Mouse (Mus musculus): ENCODE data around the gene Rap1gap2. TPM values are rescaled to one million over a fixed set of nuclear protein-coding genes. Genes with fewer than 3 reads are reported as not detected.

The Rap1gap2 gene
- total and polyA plus RNA-seq, 3 experiments: 55.4 to 79.8 (median 76.6) TPM

DNA sequence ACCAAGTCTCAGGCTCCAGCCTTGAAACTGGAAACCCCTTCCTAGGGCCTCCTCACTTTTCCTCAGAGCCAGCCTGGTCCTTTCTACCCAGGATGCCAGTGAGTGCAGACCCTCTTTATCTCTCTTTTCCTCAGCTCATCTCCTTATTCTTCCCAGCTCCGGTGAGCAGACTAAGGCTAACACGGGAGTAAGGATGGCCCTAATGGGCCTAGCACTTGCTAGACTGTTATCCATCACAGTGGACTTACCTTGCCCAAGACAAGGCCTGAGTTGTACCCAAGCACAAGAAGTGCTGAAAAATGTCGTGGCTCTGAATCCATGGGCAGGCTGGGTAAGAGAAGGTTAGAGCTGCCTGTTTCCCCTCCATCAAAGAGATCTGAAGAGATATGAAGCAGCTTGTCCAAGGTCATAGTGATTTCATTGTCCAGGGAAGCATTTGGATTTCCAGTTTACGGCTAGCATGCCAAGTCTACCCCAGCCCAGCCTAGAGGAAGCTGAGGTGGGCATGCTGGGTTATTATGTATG, 39.9 kb upstream of the Rap1gap2 start:
- H3K9me3 ChIP-seq (replicated peaks; ENCODE audit: low read length): no peaks in the 10 kb centered on the region
- peaks cover 0 to 49% of the 10 kb centered on the region in 2 experiments for H3K36me3 ChIP-seq (replicated peaks in 1 of 2; ENCODE audit: control insufficient read depth in 1 of 2, insufficient read depth in 1 of 2, low read length in 1 of 2)
- no peak for DNase-seq (ENCODE audit: extremely low read depth)
- H3K9ac ChIP-seq (ENCODE audit: insufficient read depth, low read depth): peak overlapping the region; percentile 87
- dilution Hi-C loops (cut with MboI; ENCODE audit: extremely low pct_ligation_motif_present, extremely low pct_unique_long_range_greater_than_20kb, low sequenced_read_pairs) (no loop called here), in situ Hi-C loops (cut with MboI; ENCODE audit: low pct_ligation_motif_present, low pct_unique_long_range_greater_than_20kb, low sequenced_read_pairs) (no loop called here)
- 0 out of 2 replicates have a peak overlapping the region, but pooled peaks have one; percentile 13 for H3K27ac ChIP-seq (ENCODE audit: insufficient read depth, low read depth)
- H3K4me1 ChIP-seq (ENCODE audit: control insufficient read depth in 1 of 2, insufficient read depth in 2 of 2): peaks cover 39 to 69% of the 10 kb centered on the region in 2 experiments
- H3K27me3 ChIP-seq (replicated peaks): no peaks in the 10 kb centered on the region
- H3K4me2 ChIP-seq (ENCODE audit: insufficient read depth, low read depth, poor library complexity, severe bottlenecking): peak overlapping the region; percentile 73
- H3K79me2 ChIP-seq (replicated peaks; ENCODE audit: control insufficient read depth, extremely low read depth, insufficient read depth, poor library complexity, severe bottlenecking): peaks cover 63% of the 10 kb centered on the region
- TF ChIP-seq NRF1 (IDR thresholded peaks at IDR 0.05; ENCODE audit: low read depth, low read length): no peak
- no peak for TF ChIP-seq MAZ (IDR thresholded peaks at IDR 0.05; ENCODE audit: low read depth, low read length)
- no peak for TF ChIP-seq SIN3A (IDR thresholded peaks at IDR 0.05; ENCODE audit: low read length)
- no peak for TF ChIP-seq ZC3H11A (IDR thresholded peaks at IDR 0.05; ENCODE audit: low read depth, low read length)
- no peak for TF ChIP-seq GABPA (IDR thresholded peaks at IDR 0.05; ENCODE audit: insufficient replicate concordance, low read depth, low read length)
- TF ChIP-seq ZNF384 (IDR thresholded peaks at IDR 0.05; ENCODE audit: low read depth, low read length): no peak
- TF ChIP-seq NELFE (IDR thresholded peaks at IDR 0.05; ENCODE audit: low read depth, low read length): no peak
- no peak for TF ChIP-seq HCFC1 (IDR thresholded peaks at IDR 0.05; ENCODE audit: low read depth, low read length)
- H3K4me3 ChIP-seq (replicated peaks in 1 of 3; ENCODE audit: low read depth in 2 of 3, low read length in 2 of 3, poor library complexity in 1 of 3): peak overlapping the region; percentile 86 to 96 (median 94)

GRCm38 (mm10) chr11:74649647-74650551, 39.2 kb upstream of the Rap1gap2 start:
- Histone ChIP-seq H3K9ac (ENCODE audit: insufficient read depth, low read depth) (peak overlapping the region; percentile 87), H3K79me2 (replicated peaks; ENCODE audit: control insufficient read depth, extremely low read depth, insufficient read depth, poor library complexity, severe bottlenecking) (peaks cover 56% of the 10 kb centered on the region), H3K27me3 (replicated peaks) (no peaks in the 10 kb centered on the region), H3K4me2 (ENCODE audit: insufficient read depth, low read depth, poor library complexity, severe bottlenecking) (peak overlapping the region; percentile 73), H3K4me1 (ENCODE audit: control insufficient read depth in 1 of 2, insufficient read depth in 2 of 2) (peaks cover 37 to 65% of the 10 kb centered on the region in 2 experiments), H3K9me3 (replicated peaks; ENCODE audit: low read length) (no peaks in the 10 kb centered on the region), H3K27ac (ENCODE audit: insufficient read depth, low read depth) (peak overlapping the region; percentile 17; the same call in 1 of the 2 replicates), H3K4me3 (replicated peaks in 1 of 3; ENCODE audit: low read depth in 2 of 3, low read length in 2 of 3, poor library complexity in 1 of 3) (peak overlapping the region; percentile 86 to 96 (median 94)), H3K36me3 (replicated peaks in 1 of 2; ENCODE audit: control insufficient read depth in 1 of 2, insufficient read depth in 1 of 2, low read length in 1 of 2) (peaks cover 0 to 42% of the 10 kb centered on the region in 2 experiments)
- TF ChIP-seq USF2 (conservative IDR thresholded peaks at IDR 0.05; ENCODE audit: low read depth, low read length) (no peak), NELFE (IDR thresholded peaks at IDR 0.05; ENCODE audit: low read depth, low read length) (no peak), MAFK (IDR thresholded peaks at IDR 0.05; ENCODE audit: insufficient replicate concordance, low read length) (no peak), NRF1 (IDR thresholded peaks at IDR 0.05; ENCODE audit: low read depth, low read length) (0 out of 2 replicates have a peak, but pooled peaks have one; percentile 11), SIN3A (IDR thresholded peaks at IDR 0.05; ENCODE audit: low read length) (peak; percentile 69; the same call in 1 of the 2 replicates), UBTF (IDR thresholded peaks at IDR 0.05; ENCODE audit: low read depth, low read length) (no peak), ETS1 (conservative IDR thresholded peaks at IDR 0.05; ENCODE audit: low read depth, low read length) (no peak), CTCF (conservative IDR thresholded peaks at IDR 0.05 in 1 of 2, IDR thresholded peaks at IDR 0.05 in 1 of 2; ENCODE audit: low read depth in 2 of 2, low read length in 2 of 2) (no peak)
- dilution Hi-C loops (cut with MboI; ENCODE audit: extremely low pct_ligation_motif_present, extremely low pct_unique_long_range_greater_than_20kb, low sequenced_read_pairs): no loop called here
- in situ Hi-C loops (cut with MboI; ENCODE audit: low pct_ligation_motif_present, low pct_unique_long_range_greater_than_20kb, low sequenced_read_pairs): loop anchor here (5.0 to 25.0 kb wide), 2 partner anchors 177 to 512 kb away; partner anchors contain the start of gene Hic1
- peak; percentile 43 for DNase-seq (ENCODE audit: extremely low read depth)
